Mouse (Mus musculus) cerebellum, adult 2 months (tissue): ENCODE measurements around the gene Prr13. TPM values are rescaled to one million over a fixed set of nuclear protein-coding genes. Genes with fewer than 3 reads are reported as not detected.

Experiments
- DNase-seq, 2 experiments: peaks; one replicate each; pipeline ENCODE4 v3.0.0; 2021
- H3K27ac ChIP-seq: fragments of 200-500 bp; 2 replicates; pipeline ENCODE4 v1.5.1; 2012; ENCODE audit warnings: low read length, control low read depth, inconsistent platforms; ENCODE audit not compliant: insufficient read depth
- H3K27me3 ChIP-seq: fragments of 200-500 bp; 2 replicates; pipeline ENCODE4 v1.6.1; 2012; ENCODE audit warnings: inconsistent platforms, mild to moderate bottlenecking, low read length, moderate library complexity; ENCODE audit not compliant: control insufficient read depth, insufficient read depth
- H3K4me1 ChIP-seq: fragments of 200-500 bp; 2 replicates; pipeline ENCODE4 v1.6.1; 2011; ENCODE audit warnings: low read length; ENCODE audit not compliant: control insufficient read depth, insufficient read depth
- H3K4me3 ChIP-seq: fragments of 200-500 bp; replicated peaks from 2 replicates; pipeline ENCODE3; 2011; ENCODE audit warnings: mild to moderate bottlenecking, low read depth, low read length, control low read depth; ENCODE audit not compliant: insufficient read depth
- CTCF ChIP-seq: fragments of 200-500 bp; IDR thresholded peaks from 2 replicates; pipeline ENCODE4 v1.5.1; 2011; ENCODE audit warnings: low read depth, mild to moderate bottlenecking, control low read depth, low read length, moderate library complexity, borderline replicate concordance; ENCODE audit not compliant: insufficient read depth
- POLR2A ChIP-seq: fragments of 200-500 bp; IDR thresholded peaks from 2 replicates; pipeline ENCODE4 v1.6.1; 2011; ENCODE audit warnings: low read length, control low read depth, borderline replicate concordance; ENCODE audit not compliant: insufficient read depth
- WGBS: fragments of 180-500 bp; shearing (Covaris S2); methylation state at CpG from one replicate; pipeline ENCODE4 v1.1.7; 2018; 5-methylcytosine and 5-hydroxymethylcytosine counted together
- polyA plus RNA-seq: library from polyadenylated mRNA; depleted of rRNA; stranded (reverse); fragments of >200 nt; gene quantifications from 2 replicates; pipeline ENCODE4 v1.2.3, GENCODE M21; 2012

Prr13 gene
- polyA plus RNA-seq, 1 experiment = 160 TPM

- WGBS = 84% methylated on average over 2 of the region's 2 CpGs
- Histone ChIP-seq H3K27ac (no peak overlapping the region), H3K4me3 (no peak overlapping the region), H3K4me1 (no peaks in the 10 kb centered on the region), H3K27me3 (no peaks in the 10 kb centered on the region)
- DNase-seq = no peak
- TF ChIP-seq POLR2A (no peak), CTCF (no peak)
These were observed 34.2 kb upstream of the Prr13 start for GRCm38 (mm10) chr15:102424657-102425056.

GRCm38 (mm10) chr15:102426963-102427362, 31.9 kb upstream of the Prr13 start:
- 94% methylated on average over 1 of the region's 1 CpGs for WGBS
- Histone ChIP-seq H3K27me3 (no peaks in the 10 kb centered on the region), H3K27ac (no peak overlapping the region), H3K4me3 (no peak overlapping the region), H3K4me1 (no peaks in the 10 kb centered on the region)
- no peak for DNase-seq
- TF ChIP-seq CTCF (no peak), POLR2A (no peak)

GRCm38 (mm10) chr15:102432046-102432445, 26.8 kb upstream of the Prr13 start:
- TF ChIP-seq POLR2A (no peak), CTCF (no peak)
- no peak for DNase-seq
- no peak overlapping the region for H3K27ac ChIP-seq
- 90% methylated on average over 1 of the region's 1 CpGs for WGBS
- H3K4me1 ChIP-seq = no peaks in the 10 kb centered on the region
- no peak overlapping the region for H3K4me3 ChIP-seq
- H3K27me3 ChIP-seq = no peaks in the 10 kb centered on the region

- Histone ChIP-seq H3K4me3 (no peak overlapping the region), H3K27ac (no peak overlapping the region), H3K27me3 (no peaks in the 10 kb centered on the region), H3K4me1 (no peaks in the 10 kb centered on the region)
- TF ChIP-seq POLR2A (no peak), CTCF (no peak)
- WGBS = 88% methylated on average over 4 of the region's 4 CpGs
- DNase-seq = no peak
These were observed 25.7 kb upstream of the Prr13 start for GRCm38 (mm10) chr15:102433173-102433572.

GRCm38 (mm10) chr15:102442490-102442889, 16.3 kb upstream of the Prr13 start:
- H3K27me3 ChIP-seq = no peaks in the 10 kb centered on the region
- H3K4me3 ChIP-seq = no peak overlapping the region
- no peak overlapping the region for H3K27ac ChIP-seq
- H3K4me1 ChIP-seq = no peaks in the 10 kb centered on the region
- TF ChIP-seq POLR2A (no peak), CTCF (peak; percentile 71)
- peak; percentile 75 to 85 for DNase-seq
- 51% methylated on average over 2 of the region's 2 CpGs for WGBS

- WGBS = 63% methylated on average over 8 of the region's 8 CpGs
- TF ChIP-seq POLR2A = no peak
- no peak for TF ChIP-seq CTCF
- no peaks in the 10 kb centered on the region for H3K4me1 ChIP-seq
These were observed 13.7 kb upstream of the Prr13 start, which contains the start of gene Amhr2 for GRCm38 (mm10) chr15:102445146-102445545. TSS of gene Amhr2 (plus strand) at chr15:102445367.

GRCm38 (mm10) chr15:102446448-102446847, 12.4 kb upstream of the Prr13 start:
- no peak for DNase-seq
- TF ChIP-seq POLR2A (no peak), CTCF (no peak)
- no peaks in the 10 kb centered on the region for H3K27me3 ChIP-seq
- H3K27ac ChIP-seq = no peak overlapping the region
- no peaks in the 10 kb centered on the region for H3K4me1 ChIP-seq
- WGBS = 62% methylated on average over 5 of the region's 6 CpGs
- H3K4me3 ChIP-seq = no peak overlapping the region

More at GRCm38 (mm10) chr15:102445146-102445545, 13.7 kb upstream of the Prr13 start, which contains the start of gene Amhr2:
- Histone ChIP-seq H3K4me3 (no peak within 1 kb of the TSS), H3K27me3 (no peaks in the 10 kb centered on the region), H3K27ac (no peak within 1 kb of the TSS)
- DNase-seq = no peak

GRCm38 (mm10) chr15:102449366-102449765, 9.5 kb upstream of the Prr13 start:
- H3K4me1 ChIP-seq = no peaks in the 10 kb centered on the region; the same call in 1 of the 2 replicates
- no peak for DNase-seq
- WGBS = 50% methylated on average over 8 of the region's 8 CpGs
- H3K27ac ChIP-seq = no peak overlapping the region
- TF ChIP-seq POLR2A (no peak), CTCF (no peak)
- no peak overlapping the region for H3K4me3 ChIP-seq
- H3K27me3 ChIP-seq = no peaks in the 10 kb centered on the region

- no peak overlapping the region for H3K27ac ChIP-seq
- TF ChIP-seq POLR2A (no peak), CTCF (no peak)
- H3K4me3 ChIP-seq = no peak overlapping the region
- H3K27me3 ChIP-seq = no peaks in the 10 kb centered on the region
- no peak for DNase-seq
- no peaks in the 10 kb centered on the region; the same call in 1 of the 2 replicates for H3K4me1 ChIP-seq
- 37% methylated on average over 7 of the region's 7 CpGs for WGBS
These were observed 7.9 kb upstream of the Prr13 start for GRCm38 (mm10) chr15:102450928-102451327.
